Mouse (Mus musculus) cerebellum, adult 2 months (tissue): Measurements from ENCODE around the gene Gnb1l.

ENCODE experiments used
- CTCF ChIP-seq: fragments of 200-500 bp; IDR thresholded peaks from 2 replicates; pipeline ENCODE4 v1.5.1; 2011; ENCODE audit warnings: low read depth, mild to moderate bottlenecking, control low read depth, low read length, moderate library complexity, borderline replicate concordance; ENCODE audit not compliant: insufficient read depth
- POLR2A ChIP-seq: fragments of 200-500 bp; IDR thresholded peaks from 2 replicates; pipeline ENCODE4 v1.6.1; 2011; ENCODE audit warnings: low read length, control low read depth, borderline replicate concordance; ENCODE audit not compliant: insufficient read depth

DNA sequence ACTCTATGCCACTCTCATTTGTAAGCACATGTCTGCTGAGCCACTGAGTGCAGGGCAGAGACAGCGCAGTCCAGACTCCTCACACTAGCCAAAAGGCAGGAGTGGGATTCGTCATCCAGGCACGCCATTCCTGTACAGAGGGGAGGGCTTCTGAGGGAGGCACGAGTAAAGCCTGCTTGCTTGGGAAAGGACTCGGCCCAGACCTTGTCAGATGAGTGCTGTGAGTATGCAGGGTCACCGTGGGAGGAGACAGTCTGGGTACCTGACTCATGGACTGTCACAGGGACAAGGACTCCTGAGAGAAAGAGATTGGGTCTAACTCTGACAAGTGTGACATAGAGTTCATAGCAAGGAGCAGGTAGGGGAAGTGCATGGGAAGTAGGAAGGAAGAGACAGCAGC, 40.8 kb downstream of the Gnb1l start:
- no peak for TF ChIP-seq POLR2A
- no peak for TF ChIP-seq CTCF
